Mouse (Mus musculus) stomach, embryonic 15.5 days (tissue): Measurements from ENCODE around the gene Kxd1. TPM values are rescaled to one million over a fixed set of nuclear protein-coding genes. Genes with fewer than 3 reads are reported as not detected.

ENCODE experiments used
- ATAC-seq: fragments of 200-750 bp; cut with Nextera tagmentation; 2 replicates; pipeline ENCODE4 v1.8.0; 2017; ENCODE audit warnings: low read depth, moderate number of reproducible peaks, moderate TSS enrichment; ENCODE audit not compliant: insufficient read depth, low FRiP score
- H3K27ac ChIP-seq: fragments of 300-500 bp; sonication (generic); 2 replicates; pipeline ENCODE4 v1.5.1; 2015; ENCODE audit warnings: mild to moderate bottlenecking, inconsistent platforms
- H3K27me3 ChIP-seq: fragments of 300-500 bp; sonication (generic); replicated peaks from 2 replicates; pipeline ENCODE4 v1.6.1; 2015; ENCODE audit warnings: inconsistent platforms
- H3K36me3 ChIP-seq: fragments of 300-500 bp; sonication (generic); 2 replicates; pipeline ENCODE4 v1.6.1; 2015; ENCODE audit warnings: inconsistent platforms
- H3K4me1 ChIP-seq: fragments of 300-500 bp; sonication (generic); 2 replicates; pipeline ENCODE4 v1.6.1; 2015; ENCODE audit warnings: inconsistent platforms
- H3K4me2 ChIP-seq: fragments of 300-500 bp; sonication (generic); 2 replicates; pipeline ENCODE4 v1.6.1; 2015; ENCODE audit warnings: mild to moderate bottlenecking, inconsistent platforms
- H3K4me3 ChIP-seq: fragments of 300-500 bp; sonication (generic); replicated peaks from 2 replicates; pipeline ENCODE4 v1.5.1; 2015; ENCODE audit warnings: inconsistent platforms
- H3K9ac ChIP-seq: fragments of 300-500 bp; sonication (generic); 2 replicates; pipeline ENCODE4 v1.6.1; 2015; ENCODE audit warnings: inconsistent platforms
- H3K9me3 ChIP-seq: fragments of 300-500 bp; sonication (generic); 2 replicates; pipeline ENCODE4 v1.6.1; 2016; ENCODE audit warnings: inconsistent platforms
- WGBS: fragments of 180-500 bp; shearing (Covaris S2); methylation state at CpG from one replicate; pipeline ENCODE4 v1.1.7; 2015; 5-methylcytosine and 5-hydroxymethylcytosine counted together
- polyA plus RNA-seq: library from polyadenylated mRNA; unstranded; fragments of >200 nt; fragmentation: Nextera tagmentation; extraction: Ambion mirVana; gene quantifications from 2 replicates; pipeline ENCODE4 v1.2.1, GENCODE M21; 2015

Kxd1 gene
- polyA plus RNA-seq, 1 experiment from 2014 or later, result 58.5 TPM

DNA sequence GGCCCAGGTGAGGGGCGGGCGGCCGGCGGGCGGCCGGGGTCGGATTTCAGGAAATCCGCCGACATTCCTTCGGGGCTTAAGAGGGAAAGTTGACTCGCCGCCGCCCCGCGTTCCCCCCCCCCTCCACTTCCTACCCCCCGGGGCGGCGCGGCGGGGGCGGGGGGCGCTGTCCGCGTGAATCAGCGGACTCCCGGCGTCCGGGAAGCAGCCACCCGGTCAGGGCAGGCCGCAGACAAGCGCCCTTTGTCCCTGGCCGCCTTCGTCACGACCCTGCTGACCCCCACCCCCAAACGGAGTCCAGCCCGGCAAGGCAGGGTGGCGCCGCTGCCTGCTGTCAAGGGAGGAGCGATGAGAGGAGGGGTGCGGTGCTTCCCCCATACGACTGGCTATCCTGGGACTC lies 38.2 kb downstream of the Kxd1 start:
- Histone ChIP-seq H3K9ac (0 out of 2 replicates have a peak overlapping the region, but pooled peaks have one; percentile 1), H3K4me1 (peaks cover 56% of the 10 kb centered on the region), H3K4me2 (peak overlapping the region; percentile 65), H3K27ac (no peak overlapping the region), H3K9me3 (no peaks in the 10 kb centered on the region), H3K36me3 (no peaks in the 10 kb centered on the region), H3K4me3 (peak overlapping the region; percentile 35), H3K27me3 (peaks cover 96% of the 10 kb centered on the region)
- 3% methylated on average over 36 of the region's 41 CpGs for WGBS
- no peak for ATAC-seq

DNA sequence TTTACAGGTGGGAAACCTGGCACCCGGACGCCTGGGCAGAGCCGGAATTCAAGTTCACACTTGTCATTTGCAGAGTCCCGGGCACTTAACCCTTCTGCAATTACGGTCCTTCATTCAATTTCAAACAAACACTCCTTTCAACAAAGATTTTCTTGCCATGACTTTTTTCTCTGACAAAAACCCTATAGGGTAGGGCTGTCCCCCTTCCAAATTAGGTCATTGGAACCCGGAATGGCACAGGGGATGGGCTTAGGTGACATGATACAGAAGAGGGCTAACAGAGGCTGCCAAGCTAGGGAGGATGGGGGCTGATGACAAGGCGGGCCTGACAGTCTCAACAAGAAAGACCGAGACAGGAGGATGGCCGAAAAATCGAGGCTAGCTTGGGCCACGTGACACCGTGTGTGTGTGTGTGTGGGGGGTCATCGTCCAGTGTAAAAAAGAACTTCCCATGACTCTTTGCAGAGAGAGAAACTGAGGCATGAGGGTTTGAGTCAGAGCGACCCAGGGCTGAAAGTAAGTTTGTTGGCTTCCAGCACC lies 38.8 kb downstream of the Kxd1 start:
- Histone ChIP-seq H3K4me1 (peaks cover 50% of the 10 kb centered on the region), H3K36me3 (no peaks in the 10 kb centered on the region), H3K4me2 (peak overlapping the region; percentile 65), H3K4me3 (peak overlapping the region; percentile 36), H3K9ac (no peak overlapping the region), H3K27ac (peak overlapping the region; percentile 26; the same call in 1 of the 2 replicates), H3K27me3 (peaks cover 94% of the 10 kb centered on the region), H3K9me3 (no peaks in the 10 kb centered on the region)
- ATAC-seq, result no peak
- 6% methylated on average over 14 of the region's 14 CpGs for WGBS

DNA sequence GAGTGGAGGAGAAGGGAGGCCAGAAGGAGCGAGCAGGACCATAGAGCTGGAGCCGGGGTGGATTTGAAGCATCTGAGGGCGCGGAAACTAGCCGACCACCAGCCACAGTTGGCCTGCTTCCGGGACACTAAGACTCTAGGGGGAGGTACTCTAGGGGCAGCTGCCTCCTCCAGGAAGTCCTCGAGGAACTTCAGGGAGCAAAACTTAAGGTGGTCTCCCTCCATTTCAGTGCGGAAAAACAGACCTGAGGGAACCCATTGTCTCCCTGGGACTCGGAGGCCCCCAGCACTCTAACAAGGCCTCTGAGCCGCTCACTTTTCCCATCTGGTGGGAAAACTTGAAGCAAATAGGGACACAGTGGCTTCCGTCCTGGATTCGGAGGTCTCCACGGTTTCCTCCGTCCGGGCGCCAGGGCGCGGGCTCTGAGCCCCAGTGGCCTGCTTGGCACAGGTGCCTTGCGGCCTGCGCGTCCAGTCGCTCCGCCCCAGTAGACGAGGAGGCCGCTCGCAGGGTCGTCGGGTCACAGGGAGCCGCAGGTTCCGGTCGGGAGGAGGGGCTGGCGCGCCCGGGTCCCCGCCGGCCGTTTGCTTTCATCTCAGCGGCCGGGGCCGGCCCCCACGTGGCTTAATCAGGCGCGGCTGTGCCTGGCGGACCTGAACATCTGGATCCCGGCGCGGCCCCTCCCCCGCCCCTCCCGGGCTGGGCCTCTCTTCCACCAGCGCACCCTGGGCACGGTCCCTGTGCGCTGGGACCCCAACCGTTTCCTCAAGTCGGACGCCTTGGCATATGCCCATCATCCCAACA lies 39.6 kb downstream of the Kxd1 start:
- peak overlapping the region; percentile 36 for H3K4me3 ChIP-seq
- 6% methylated on average over 55 of the region's 55 CpGs for WGBS
- H3K4me2 ChIP-seq, result peak overlapping the region; percentile 65
- ATAC-seq, result peak; percentile 25; the same call in 1 of the 2 replicates
- H3K9ac ChIP-seq, result no peak overlapping the region
- H3K27ac ChIP-seq, result peak overlapping the region; percentile 26; the same call in 1 of the 2 replicates
- H3K9me3 ChIP-seq, result no peaks in the 10 kb centered on the region
- H3K4me1 ChIP-seq, result peaks cover 42% of the 10 kb centered on the region
- H3K36me3 ChIP-seq, result no peaks in the 10 kb centered on the region
- H3K27me3 ChIP-seq, result peaks cover 86% of the 10 kb centered on the region

DNA sequence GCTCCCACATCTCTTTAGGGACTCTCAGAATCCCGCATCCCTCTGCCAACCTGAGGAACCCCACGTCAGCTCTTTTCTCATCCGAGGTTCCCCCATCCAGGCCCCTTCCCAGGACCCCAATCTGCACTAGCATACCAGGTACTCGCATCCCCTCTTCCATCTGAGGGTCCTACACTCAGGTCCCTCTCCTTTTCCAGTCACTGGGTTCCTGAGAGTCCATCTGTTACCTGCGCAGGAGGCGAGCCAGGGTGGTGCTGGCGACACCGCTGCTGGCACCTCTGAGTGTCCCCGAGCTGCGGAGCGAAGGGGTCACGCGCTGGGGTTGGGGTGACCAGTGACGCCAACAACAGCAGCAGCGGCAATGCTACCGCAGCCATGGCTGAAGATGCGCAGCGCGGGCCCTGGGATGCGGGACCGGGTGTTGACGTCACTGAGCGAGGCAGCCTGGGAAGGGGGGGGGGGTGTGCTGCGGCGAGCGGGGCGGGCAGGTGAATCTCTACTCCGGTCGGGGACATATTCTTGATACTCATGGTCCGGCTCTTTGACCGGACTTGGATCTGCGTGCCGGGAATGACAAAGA lies 40.7 kb downstream of the Kxd1 start, which contains the start of gene Tmem59l:
Gene Tmem59l (minus strand): TSS at position 418 of the 580 bp plus-strand sequence.
- Histone ChIP-seq H3K27me3 (peaks cover 77% of the 10 kb centered on the region), H3K4me3 (peak within 1 kb of the TSS; percentile 36), H3K27ac (no peak within 1 kb of the TSS), H3K4me1 (peaks cover 33% of the 10 kb centered on the region), H3K4me2 (peak within 1 kb of the TSS; percentile 65), H3K36me3 (no peaks in the 10 kb centered on the region), H3K9ac (no peak within 1 kb of the TSS), H3K9me3 (no peaks in the 10 kb centered on the region)
- WGBS, result 9% methylated on average over 33 of the region's 33 CpGs
- ATAC-seq, result no peak

DNA sequence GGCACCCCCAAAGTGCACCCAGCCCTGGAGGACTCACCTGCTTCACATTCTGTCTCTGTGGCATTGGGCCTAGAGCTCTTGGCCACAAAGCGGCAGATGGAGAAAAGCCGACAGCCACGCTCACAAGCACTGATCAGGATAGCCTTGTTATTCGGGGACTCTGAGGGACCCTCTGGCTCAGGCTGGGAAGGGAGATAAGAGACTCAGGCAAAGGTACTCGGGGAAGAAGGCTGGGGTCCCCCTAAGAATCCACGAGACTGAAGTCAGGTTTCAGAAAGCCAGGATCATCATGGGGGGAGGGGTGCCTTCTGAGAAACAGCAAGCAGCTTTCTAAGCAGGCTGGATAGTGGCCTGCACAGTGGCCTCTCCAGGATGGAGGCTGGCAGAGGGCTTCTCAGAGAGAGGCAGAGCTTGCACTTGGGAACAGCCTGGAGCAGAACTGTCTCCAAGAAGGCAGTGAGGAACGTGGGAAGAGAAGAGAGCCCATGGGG lies 41.5 kb downstream of the Kxd1 start:
- Histone ChIP-seq H3K27me3 (peaks cover 70% of the 10 kb centered on the region), H3K4me2 (no peak overlapping the region), H3K4me3 (no peak overlapping the region), H3K9ac (no peak overlapping the region), H3K27ac (no peak overlapping the region), H3K9me3 (no peaks in the 10 kb centered on the region), H3K4me1 (peaks cover 29% of the 10 kb centered on the region), H3K36me3 (no peaks in the 10 kb centered on the region)
- ATAC-seq, result no peak
- 63% methylated on average over 7 of the region's 7 CpGs for WGBS

DNA sequence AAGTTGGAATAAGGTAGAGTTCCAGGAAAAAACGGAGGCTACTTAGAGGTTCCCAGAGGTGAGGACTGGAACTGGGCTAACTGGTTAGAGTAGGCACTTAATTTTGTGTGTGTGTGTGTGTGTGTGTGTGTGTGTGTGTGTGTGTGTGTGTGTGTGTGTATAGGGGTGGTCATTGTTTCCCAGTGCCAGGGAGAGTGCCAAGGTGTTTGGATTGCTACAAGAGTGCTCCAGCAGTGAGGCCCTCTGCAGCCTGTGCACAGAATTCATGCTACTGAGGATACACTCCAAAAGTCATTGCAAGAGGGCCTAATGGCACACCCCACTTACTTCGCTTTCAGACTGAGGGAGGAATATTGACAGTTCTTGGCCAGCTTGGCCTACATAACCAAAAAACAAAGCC lies 44.8 kb downstream of the Kxd1 start:
- Histone ChIP-seq H3K9ac (no peak overlapping the region), H3K27ac (no peak overlapping the region), H3K27me3 (peaks cover 37% of the 10 kb centered on the region), H3K9me3 (no peaks in the 10 kb centered on the region), H3K4me3 (no peak overlapping the region), H3K4me2 (no peak overlapping the region), H3K36me3 (no peaks in the 10 kb centered on the region), H3K4me1 (peaks cover 8% of the 10 kb centered on the region; the same call in 1 of the 2 replicates)
- 56% methylated on average over 2 of the region's 2 CpGs for WGBS
- no peak for ATAC-seq

DNA sequence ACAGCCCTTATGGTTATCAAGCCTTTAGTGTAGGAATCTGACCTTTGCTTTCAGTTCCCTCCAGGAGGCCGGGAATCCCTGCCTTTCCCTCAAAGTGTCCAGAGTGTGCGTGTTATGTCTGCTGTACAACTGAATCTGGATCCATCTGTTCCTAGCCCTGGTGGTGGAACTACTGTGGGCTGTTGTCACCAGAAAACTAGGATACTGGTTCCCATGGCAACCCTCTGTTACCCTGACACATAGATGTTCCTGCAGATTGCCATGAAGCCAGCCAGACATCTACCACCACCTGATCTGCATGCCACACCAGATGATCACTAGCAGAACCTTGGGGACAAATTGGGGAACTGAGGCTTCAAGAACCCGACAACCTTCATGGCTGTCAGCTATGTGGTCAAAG lies 45.8 kb downstream of the Kxd1 start:
- H3K27ac ChIP-seq, result no peak overlapping the region
- peaks cover 8% of the 10 kb centered on the region; the same call in 1 of the 2 replicates for H3K4me1 ChIP-seq
- H3K9ac ChIP-seq, result no peak overlapping the region
- H3K4me3 ChIP-seq, result no peak overlapping the region
- H3K27me3 ChIP-seq, result peaks cover 30% of the 10 kb centered on the region
- 72% methylated on average over 3 of the region's 3 CpGs for WGBS
- H3K4me2 ChIP-seq, result no peak overlapping the region
- H3K9me3 ChIP-seq, result no peaks in the 10 kb centered on the region
- no peaks in the 10 kb centered on the region for H3K36me3 ChIP-seq
- ATAC-seq, result no peak

DNA sequence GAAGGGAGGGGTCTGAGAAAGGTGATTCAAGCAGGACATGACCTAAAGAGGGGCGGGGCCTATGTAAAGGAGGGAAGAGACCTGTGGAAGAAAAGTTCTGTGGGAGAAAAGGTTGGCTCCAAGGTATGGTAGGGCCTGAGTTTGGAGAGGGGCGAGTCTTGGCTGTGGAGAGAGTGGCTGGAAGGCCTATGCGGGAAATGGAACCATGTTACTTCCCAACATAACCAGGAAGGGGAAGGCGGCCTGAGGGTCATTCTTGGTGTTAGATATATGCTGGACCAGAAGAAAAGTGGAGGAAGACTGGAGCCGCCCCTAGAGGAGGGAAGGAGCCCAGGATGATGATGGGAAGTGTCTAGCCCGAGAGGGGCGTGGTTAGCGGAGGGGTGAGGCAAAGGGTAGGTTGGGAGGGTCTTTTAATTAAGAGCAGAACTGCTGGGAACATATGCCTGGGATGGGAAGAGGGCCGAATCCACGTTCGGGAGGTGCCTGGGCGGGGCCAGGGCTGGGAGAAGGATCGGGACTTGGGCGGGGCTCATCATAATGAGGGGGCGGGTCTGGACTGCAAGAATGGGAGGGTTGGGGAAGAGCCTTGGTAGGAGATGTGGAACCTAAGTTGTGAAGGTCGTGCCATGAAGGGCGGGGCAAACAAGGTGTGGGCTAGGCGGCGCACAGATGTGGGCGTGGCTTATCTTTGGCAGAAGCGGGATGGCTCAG lies 50.3 kb downstream of the Kxd1 start:
- ATAC-seq, result peak; percentile 35
- no peak overlapping the region for H3K9ac ChIP-seq
- whole genome bisulfite sequencing, result 3% methylated on average over 21 of the region's 21 CpGs

DNA sequence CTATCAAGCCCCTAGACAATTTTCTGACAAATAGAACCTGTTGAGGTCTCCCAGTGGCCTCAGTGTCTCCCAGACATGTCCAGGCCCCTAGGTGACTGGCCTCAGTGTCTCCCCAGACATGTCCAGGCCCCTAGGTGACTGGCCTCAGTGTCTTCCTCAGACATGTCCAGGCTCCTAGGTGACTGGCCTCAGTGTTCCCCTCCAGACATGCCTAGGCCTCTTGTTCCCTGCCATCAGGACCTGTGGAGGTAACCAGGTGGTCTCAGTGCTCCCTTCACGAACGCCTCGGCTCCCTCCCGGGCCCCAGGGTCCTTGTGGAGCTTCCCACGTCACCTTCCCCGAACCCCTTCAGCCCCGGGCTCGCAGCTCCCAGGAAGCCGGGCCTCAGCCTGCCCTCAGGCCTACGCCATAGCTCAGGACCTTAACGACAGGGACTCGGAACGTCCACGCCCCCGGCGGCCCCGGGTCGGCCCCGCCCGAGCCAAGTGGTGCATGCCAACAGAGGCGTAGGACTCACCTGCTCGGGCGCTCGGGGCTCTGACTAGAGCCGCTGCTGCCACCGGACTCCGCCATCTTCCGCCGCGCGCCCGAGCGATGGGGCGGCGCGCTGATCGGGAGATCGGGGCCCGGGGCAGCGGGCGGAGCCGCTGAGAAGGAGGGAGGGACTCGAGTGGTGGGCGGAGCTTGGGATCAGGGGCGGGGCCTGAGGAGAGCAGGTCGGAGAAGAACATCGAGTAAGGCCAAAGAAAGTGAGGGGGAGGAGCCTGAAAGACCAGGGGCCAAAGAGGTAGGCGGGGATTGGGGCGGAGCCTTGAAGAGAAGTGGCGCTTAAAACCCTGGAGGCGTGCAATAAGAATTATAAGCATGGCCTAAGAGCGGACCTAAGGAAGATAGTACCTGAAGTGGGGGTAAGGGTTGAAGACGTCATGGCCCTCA lies 51.2 kb downstream of the Kxd1 start, which contains the start of gene Klhl26:
Gene Klhl26 (minus strand): TSS at position 636 of the 936 bp plus-strand sequence.
- no peaks in the 10 kb centered on the region for H3K9me3 ChIP-seq
- 0 out of 2 replicates have a peak, but pooled peaks cover 3% of the 10 kb centered on the region for H3K36me3 ChIP-seq
- H3K4me1 ChIP-seq, result peaks cover 13% of the 10 kb centered on the region; the same call in 1 of the 2 replicates
- peak within 1 kb of the TSS; percentile 62 for H3K4me3 ChIP-seq
- WGBS, result under 1% methylated on average over 53 of the region's 53 CpGs
- no peaks in the 10 kb centered on the region for H3K27me3 ChIP-seq
- peak within 1 kb of the TSS; percentile 75 for H3K9ac ChIP-seq
- peak within 1 kb of the TSS; percentile 80 for H3K4me2 ChIP-seq
- H3K27ac ChIP-seq, result peak within 1 kb of the TSS; percentile 75
- peak; percentile 92 for ATAC-seq

More for the DNA sequence above, 50.3 kb downstream of the Kxd1 start:
- Histone ChIP-seq H3K36me3 (0 out of 2 replicates have a peak, but pooled peaks cover 3% of the 10 kb centered on the region), H3K4me3 (peak overlapping the region; percentile 62), H3K4me2 (peak overlapping the region; percentile 80), H3K27ac (peak overlapping the region; percentile 75), H3K9me3 (no peaks in the 10 kb centered on the region), H3K4me1 (peaks cover 16% of the 10 kb centered on the region; the same call in 1 of the 2 replicates), H3K27me3 (0 out of 2 replicates have a peak, but pooled peaks cover 4% of the 10 kb centered on the region)

DNA sequence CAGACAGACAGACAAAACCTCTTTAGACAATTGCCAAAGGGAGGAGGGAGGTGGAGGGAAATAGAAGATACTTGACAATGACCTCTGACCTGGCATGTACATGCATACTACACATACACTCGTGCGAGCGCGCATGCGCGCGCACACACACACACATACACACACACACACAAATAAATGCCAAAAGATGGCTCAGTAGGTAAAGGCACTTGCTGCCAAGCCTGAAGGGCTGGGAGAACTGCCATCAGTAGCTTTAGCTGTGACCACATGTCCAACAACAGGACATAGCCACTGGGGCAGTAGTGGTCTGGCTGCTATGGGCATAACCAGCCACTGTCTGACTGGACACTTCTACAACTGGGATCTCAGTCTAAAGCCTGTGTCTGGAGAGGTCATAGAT lies 55.9 kb downstream of the Kxd1 start:
- WGBS, result 96% methylated on average over 7 of the region's 7 CpGs

More for the DNA sequence above, 55.9 kb downstream of the Kxd1 start:
- Histone ChIP-seq H3K27me3 (no peaks in the 10 kb centered on the region), H3K4me3 (no peak overlapping the region), H3K9me3 (no peaks in the 10 kb centered on the region), H3K27ac (no peak overlapping the region), H3K36me3 (0 out of 2 replicates have a peak, but pooled peaks cover 3% of the 10 kb centered on the region), H3K9ac (no peak overlapping the region), H3K4me1 (peaks cover 20% of the 10 kb centered on the region), H3K4me2 (no peak overlapping the region)
- no peak for ATAC-seq
